Mouse (Mus musculus): ENCODE data around the gene Pigo.
A peak's percentile ranks its signal among the peaks of the same experiment; 100 is the strongest.

The Pigo gene

DNA sequence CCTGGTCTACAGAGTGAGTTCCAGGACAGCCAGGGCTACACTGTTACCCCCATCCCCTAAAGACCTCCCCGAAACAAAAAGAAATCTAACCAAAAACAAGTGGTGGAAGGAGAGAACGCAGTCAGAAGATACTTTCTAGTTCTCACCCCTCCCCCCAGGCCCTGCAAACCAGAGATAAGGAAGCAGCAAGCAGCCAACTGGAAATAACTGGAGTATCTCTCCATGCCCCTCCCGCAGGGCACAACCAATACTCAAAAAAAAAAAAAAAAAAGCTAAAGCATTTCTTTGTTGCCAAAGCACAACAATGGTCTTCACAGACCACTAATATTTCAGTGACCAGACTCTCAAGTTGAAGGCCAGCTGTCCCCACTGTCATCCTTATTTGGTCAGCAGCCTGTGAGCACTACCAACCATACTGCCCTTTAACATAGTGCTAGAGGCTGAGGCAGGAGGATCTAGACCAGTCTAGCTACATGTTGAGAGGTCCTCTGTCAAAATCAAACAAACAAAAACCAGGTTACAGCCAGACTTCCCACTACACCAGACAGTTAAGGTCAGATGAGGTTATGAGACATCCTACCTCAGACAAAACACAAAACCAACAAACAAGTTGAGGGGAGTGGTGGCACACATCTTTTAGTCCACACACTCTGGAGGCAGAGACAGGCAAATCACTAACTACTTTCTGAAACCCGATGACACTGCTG, 12.4 kb upstream of the Pigo start:
- no peak for DNase-seq (ENCODE audit: low spot score in 2 of 2)

DNA sequence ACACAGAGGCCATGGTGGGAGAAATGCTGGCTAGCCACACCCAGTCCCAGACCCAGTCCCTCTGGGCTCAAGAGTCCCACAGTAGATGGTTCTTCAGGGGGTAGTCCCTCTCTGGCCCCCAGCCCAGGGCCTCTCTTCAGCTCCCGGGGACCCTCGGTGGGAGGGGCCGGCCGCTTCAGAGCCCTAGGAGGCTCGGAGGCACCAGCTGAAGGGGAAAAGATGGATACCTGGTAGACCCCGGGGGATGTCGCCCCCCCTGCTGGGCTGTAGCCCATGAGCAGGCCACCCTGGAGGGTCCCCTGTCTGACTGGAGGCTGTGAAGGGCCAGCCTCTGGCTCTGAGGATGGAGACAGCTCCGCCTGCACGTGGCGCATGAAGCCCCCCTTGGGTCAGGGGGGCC, 10.7 kb upstream of the Pigo start:
- DNase-seq (ENCODE audit: low spot score in 2 of 2), result no peak

DNA sequence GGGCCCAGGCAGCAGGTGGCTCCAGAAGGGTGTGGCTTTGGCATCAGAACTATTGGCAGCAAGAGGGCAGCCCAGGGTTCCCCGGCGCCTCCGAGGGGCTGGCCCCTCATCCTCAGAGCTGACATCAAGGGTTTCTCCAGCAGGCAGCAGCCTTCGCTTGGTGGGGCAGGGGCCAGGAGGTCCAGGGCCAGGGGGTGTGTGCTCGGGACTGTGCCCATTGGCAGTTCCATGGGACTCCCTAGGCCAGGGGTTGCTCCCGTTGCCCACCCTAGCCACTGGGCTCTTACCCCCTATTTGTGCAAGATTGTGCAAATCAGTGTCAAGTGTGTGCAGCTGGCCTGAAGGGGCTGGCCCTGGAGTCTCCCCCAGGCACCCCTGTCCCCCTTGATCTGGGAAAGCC, 10.2 kb upstream of the Pigo start:
- no peak for DNase-seq (ENCODE audit: low spot score in 2 of 2)

DNA sequence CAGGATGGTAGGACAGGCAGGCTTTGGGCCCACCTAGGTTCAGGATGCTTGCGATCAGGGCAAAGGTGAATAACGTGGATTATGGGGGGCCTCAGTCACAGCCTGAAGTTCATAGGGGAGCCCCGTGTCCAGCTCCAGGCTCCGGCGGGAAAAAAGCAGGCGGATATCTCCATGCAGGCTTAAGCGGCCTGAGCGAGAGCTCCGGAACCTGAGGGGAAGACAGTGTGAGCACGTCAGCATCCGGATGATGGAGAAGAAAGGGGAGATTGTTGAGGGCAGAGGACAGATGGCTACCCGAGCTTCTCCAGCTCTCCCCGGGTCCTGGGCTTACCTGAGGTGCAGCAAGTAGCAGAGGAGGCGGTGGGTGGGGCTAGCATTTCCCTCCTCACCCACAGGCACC, 7.9 kb upstream of the Pigo start:
- no peak for DNase-seq (ENCODE audit: low spot score in 2 of 2)

DNA sequence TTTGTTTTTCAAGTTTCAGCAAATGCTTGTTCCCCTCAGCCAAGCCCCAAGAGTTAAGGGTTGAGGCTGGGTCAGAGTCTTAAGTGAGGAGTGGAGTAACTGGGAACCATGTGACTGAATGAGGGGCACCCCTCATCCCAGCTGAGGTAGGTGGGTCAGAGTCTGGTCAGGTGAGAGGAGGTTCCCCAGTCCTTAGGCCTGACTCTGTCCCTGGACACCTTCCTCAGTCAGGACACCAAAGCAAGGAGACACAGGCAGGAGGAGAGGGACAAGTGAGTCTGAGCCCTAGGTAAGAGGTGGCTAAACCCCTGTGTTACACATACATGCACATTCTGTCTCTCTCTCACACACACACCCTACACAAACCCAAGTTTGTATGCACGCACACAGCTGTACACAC, 6.9 kb upstream of the Pigo start:
- no peak for DNase-seq (ENCODE audit: low spot score in 2 of 2)

DNA sequence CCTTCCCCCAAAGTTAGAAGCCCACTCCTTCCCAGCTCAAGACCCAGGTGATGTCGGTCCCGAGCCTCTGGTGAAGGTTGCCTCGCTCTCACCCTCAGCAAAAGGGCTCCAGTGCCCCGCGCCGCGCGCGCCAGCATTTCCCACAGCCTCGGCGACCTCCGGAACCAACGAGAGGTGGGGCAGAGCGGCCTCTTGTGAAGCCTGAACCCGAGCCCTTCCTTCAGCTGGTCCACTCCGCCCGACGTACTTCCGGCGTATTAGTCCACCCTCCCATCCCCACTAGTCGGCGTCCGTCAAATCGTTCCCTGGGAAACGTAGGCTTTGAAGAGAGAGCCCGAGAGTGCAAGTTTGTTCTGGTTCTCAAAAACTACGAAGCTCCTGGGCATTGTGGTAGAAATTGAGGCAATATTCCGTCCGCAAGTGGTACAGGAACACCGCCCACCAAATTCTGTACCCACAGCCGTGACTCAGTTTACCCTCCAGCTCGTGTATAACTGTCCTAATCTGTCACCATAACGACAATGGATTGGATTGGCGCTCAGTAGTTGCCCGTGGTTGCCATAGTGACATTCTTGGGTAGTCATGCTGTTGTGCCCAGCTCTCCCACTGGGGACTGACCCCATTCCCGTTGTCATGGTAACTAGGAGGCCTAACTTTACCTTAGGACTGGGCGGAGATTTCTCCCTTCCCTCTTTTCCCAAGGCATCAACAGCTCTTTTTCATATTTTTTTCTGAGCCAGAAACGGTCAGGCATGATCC, 5.8 kb upstream of the Pigo start, which contains the start of gene Stoml2:
Gene Stoml2 (minus strand): TSS at position 474 of the 759 bp plus-strand sequence.
- DNase-seq (ENCODE audit: low spot score in 2 of 2), result peak; percentile 90 to 94

DNA sequence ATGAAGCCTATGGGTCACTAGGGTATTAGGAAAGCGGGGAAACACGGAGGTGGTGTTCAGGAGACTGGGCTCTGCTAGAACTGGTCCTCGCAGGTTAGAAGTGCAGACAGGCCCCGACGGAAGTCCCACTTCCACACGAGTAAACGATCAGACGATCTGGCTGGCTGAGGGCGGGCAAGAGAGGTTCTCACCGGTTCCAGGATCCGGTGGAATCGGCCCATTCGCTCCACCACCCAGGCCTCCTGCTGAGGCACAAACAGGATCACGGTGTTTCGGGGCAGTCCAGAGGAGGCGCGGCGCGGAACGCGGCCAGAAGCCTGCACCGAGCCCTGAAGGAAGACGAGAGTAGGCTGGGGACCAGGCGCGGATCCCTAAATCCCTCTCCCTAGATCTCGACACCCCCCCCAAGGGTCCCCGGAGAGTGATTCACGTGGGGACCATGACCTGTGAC, 5.2 kb upstream of the Pigo start:
- no peak for DNase-seq (ENCODE audit: low spot score in 2 of 2)

DNA sequence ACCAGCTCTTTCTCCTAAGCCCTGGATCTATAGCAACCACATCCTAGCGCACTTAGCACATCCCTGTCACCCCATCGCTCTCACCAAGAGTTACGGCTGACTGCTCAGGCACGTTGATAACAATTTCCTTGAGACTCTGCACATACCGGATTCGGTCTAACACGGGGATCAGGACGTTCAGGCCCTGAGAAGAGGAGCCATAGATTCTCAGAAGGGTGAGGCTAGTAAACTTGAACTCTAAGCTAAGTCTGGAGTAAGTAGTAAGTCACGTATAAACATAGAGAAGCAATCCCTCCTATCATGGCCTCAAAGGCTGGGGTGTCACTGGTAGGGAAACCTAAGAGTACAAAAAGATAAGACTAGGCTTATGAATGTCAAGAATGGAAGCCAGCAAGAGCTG, 4.7 kb upstream of the Pigo start:
- DNase-seq (ENCODE audit: low spot score in 2 of 2), result no peak

DNA sequence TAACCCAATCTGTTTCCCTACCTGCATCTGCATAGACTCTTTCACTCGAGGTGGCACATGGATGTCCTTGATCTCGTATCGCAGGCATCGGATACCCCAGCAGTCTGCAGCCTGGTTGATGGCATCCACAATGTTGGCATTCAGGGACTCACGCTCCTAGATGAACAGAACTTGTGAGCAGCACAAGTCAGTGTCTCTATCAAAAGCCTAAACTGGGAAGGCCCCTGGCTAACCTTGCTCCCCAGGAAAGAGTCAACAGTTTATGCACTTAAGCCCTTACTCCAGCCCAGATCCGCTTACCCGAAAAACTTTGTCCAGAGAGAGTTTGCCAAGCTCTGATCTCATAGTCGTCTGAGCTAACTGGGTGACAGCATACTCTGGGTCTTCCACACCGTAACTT, 4.1 kb upstream of the Pigo start:
- no peak for DNase-seq (ENCODE audit: low spot score in 2 of 2)

DNA sequence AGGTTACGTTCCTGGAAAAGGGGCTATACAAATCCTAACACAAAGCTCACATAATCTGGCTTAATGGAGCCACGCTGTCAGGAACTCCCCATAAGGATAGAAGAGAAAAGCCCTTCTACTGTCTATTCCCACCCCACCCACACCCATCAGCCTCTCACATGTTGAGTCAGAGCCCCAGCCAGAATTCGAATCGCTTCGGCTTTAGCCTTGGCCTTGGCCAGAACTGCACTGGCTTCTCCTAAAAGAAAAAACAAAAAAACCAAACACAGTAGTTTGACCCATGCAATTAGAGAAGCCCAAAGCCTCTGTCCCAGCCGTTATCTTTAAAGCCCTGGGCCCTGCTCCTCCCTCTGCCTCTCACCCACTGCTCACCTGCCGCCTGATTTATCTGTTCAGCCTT, 3.5 kb upstream of the Pigo start:
- DNase-seq (ENCODE audit: low spot score in 2 of 2), result no peak

DNA sequence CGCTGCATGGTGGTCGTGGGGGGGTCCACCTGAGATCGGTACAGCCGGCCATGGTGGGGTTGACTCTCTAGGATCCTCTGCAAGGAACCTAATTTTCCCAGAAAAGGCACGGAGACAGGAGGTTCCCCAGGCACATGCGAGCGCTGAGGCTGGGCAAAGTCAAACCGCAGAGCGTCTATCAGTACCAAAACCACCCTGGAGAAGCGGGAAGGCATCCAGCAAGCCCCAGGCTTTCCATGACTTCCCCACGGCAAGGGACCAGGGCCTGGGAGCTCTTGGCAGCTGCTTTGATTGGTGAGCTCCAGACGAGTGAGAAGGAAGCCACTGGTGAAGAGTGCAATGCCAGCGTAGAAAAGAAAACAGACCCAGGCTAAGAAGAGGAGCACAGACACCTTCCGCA, 946 bp downstream of the Pigo start:
- DNase-seq (ENCODE audit: low spot score in 2 of 2), result no peak

DNA sequence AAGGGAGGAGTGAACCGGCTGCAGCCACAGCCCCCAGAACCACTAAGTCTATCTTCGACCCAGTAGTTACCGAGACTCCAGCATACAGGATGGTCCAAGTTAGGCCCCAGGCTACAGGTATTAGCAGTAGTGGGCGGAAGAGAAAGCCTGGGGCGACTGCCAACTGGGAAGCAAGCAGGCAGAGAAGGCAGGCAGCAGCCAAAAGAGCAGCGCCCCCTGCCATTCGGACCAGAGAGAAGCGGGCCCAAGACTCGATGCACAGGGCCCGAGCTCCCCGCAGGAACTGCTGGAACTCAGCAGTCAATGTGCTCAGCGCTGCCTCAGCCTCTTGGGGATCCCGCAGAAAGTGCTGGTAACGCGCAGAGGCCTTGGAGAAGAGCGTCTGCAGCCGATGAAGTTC, 4.3 kb downstream of the Pigo start:
- no peak for DNase-seq (ENCODE audit: low spot score in 2 of 2)

DNA sequence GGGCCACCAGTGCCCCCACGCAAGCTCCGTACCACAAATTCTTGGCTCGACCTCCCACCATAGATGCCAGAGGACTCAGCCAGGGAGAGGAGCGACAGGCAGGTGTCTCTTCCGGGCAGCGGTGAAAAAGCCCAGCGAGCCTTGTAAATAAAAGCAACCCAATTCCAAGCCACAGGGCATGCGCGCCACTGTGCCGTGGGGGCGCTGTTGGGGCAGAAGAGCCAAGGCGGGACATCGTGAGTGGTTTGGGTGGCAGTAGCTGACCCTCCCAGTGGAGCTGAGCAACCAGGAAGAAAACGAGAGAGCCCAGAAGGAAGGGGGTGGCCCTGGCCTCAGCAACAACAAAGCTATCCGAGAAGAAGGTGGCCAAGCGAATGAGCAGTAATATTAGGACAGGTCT, 4.7 kb downstream of the Pigo start:
- no peak for DNase-seq (ENCODE audit: low spot score in 2 of 2)

DNA sequence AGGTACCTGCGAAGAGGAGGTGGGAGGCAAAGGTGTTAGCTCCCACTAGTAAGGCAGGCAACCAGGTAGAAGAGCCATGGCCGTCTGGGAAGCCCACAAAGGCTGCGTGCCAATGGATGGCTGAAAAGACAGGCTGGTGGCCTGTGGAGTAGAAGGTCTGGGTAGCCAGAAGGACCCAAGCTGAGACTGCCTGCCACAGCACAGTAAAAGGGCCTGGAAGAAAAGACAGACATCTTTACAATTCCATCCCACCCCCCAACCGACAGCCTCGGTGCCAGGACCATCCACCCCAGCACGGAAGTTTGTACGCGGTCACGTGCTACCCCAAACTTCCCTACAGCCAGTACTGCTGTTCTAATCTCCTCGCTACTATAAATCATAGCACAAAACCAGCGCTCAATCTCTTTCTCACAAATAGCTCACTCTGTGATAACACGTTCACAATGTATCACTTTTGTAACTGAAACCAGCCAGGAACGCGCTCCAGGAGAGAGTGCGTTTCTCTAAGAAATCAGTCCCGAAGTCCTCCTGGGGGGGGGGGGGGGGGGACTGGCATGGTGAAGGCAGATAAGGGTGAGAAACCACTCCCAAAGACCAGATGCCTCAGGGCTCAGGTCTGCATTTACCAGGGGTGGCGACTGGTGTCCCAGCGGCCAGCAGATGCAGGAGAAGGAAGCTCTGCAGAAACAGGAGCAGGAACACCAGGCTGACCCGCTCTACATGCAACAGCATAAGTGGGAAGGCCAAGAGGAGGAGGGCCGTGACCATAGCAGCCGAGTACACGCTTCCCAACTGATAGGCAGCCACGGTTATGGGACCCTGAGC, 5.8 kb downstream of the Pigo start:
- no peak for DNase-seq (ENCODE audit: low spot score in 2 of 2)

DNA sequence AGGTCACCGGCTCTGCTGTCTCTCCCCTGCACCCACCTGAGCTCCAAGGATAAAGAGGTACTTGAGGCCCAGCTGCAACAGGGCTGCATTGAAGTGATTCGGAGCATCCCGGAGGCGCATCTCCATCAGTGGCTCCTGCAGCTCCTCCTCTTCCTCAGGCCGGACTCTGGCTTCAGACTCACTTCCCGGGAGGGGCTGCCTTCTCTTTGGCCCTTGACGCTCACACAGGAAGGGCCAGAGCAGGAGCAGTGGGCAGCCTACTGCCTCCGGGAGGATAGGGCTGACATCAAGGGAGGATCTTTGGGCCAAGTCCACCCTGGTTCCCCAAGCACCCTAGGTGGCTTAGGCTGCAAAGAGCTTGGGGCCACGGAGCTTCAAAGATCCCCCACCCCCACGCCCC, 6.4 kb downstream of the Pigo start:
- no peak for DNase-seq (ENCODE audit: low spot score in 2 of 2)

DNA sequence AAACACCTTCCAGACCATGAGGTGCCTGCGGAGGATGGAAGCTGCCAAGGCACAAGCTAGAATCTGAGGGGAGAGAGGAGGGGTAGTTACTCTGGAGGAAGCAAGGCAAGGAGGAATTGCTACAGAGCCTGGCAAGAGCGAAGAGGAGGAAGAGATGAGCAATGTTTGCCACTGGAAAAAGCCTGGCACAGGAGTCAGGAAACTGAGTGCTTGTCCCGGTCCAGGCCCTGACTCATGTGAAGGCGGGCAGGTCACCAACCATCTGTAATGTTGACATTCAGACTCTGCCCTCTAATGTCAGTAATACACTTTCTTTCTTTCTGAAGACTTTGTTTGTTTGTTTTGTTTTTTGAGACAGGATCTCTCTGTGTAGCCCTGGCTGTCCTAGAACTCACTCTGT, 7.5 kb downstream of the Pigo start:
- DNase-seq (ENCODE audit: low spot score in 2 of 2), result no peak

DNA sequence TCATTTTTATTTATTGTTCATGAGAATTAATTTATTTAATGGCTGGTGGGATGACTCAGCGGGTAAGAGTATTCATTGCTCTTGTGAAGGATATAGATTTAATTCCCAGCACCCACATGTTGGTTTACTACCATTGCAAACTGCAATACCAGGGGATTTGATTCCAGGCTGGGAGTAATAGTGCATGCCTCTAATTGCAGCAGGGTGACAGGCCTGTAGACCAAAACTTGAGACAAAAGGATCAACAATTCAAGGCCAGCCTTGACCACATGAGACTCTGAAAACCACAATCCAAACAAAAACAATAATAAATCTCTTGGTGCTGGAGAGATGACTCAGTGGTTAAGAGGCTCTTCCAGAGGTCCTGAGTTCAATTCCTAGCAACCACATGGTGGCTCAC, 13.5 kb downstream of the Pigo start:
- DNase-seq (ENCODE audit: low spot score in 2 of 2), result no peak

DNA sequence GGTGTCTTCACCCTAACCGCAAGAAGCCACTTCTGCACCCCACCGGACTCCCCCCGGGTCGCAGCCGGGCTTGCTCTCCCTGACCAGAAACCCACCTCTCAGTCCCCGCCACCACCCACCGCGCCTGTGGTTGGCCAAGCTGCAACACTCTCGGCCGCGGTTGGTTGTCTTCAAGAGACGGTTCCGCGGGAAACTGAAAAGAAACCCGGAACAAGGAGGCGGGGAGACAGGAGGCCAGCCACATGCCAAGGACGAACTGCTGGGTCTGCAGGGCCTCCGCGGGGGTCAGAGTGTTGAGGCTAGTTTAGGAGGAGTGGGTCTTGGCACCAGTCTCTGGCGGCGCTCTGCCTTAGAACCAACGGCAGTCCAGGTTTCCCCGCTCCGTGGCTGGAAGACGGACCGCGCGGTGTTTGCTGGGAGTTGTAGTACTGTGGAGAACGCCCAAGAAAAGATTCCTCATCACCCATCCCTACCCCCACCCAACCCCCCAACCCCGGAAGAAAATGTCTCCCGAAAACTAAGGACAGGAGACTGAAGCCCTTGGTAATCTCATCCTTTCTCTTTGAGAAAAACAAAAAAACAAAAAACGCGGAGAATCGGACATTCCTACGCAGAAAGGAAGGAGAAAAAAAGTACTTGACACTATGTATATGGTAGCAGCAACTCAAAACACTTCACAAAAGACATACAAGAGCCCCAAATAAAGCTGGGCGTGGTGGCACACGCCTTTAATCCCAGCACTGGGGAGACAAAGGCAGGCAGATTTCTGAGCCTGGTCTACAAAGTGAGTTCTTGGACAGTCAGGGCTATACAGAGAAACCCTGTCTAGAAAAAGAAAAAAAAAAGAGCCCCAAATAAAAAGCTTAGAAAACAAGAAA, 15.2 kb downstream of the Pigo start, which contains the start of gene Fancg:
Gene Fancg (minus strand): TSS at position 346 of the 878 bp plus-strand sequence.
- DNase-seq (ENCODE audit: low spot score in 2 of 2), result peak; percentile 78 to 79

DNA sequence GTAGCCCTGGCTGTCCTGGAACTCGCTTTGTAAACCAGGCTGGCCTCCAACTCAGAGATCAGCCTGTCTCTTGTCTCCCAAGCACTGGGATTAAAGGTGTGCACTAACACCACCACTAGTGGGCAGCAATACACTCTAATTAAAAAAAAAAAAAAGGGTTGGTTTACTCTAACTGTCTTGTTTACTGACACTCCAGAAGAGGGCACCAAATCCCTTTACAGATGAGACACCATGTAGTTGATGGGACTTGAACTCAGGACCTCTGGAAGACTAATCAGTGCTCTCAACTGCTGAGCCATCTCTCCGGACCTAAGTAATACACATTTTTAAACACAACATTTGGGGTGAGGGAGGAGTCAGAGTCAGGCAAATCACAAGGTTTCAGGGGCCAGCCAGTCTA, 19.9 kb downstream of the Pigo start:
- DNase-seq (ENCODE audit: low spot score in 2 of 2), result no peak

DNA sequence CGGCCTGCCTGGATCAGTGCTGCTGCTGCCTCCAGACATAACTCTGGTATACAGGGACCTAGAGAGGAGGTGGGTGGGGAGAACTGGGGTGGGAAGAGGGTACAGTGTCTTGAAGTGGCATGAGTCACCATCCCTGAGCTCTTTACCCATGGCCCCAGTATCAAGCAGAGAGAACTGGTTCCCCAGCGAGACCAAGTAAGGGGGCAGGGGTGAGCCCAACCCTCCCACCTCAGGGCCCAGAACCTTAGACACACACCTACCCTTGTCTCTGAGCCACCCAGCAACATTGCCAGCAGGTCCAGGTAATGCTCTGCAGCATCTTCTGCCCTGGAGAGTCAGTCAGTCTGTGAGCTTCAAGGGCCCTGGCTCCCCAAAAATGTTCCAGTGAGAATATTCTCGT, 20.7 kb downstream of the Pigo start:
- no peak for DNase-seq (ENCODE audit: low spot score in 2 of 2)

DNA sequence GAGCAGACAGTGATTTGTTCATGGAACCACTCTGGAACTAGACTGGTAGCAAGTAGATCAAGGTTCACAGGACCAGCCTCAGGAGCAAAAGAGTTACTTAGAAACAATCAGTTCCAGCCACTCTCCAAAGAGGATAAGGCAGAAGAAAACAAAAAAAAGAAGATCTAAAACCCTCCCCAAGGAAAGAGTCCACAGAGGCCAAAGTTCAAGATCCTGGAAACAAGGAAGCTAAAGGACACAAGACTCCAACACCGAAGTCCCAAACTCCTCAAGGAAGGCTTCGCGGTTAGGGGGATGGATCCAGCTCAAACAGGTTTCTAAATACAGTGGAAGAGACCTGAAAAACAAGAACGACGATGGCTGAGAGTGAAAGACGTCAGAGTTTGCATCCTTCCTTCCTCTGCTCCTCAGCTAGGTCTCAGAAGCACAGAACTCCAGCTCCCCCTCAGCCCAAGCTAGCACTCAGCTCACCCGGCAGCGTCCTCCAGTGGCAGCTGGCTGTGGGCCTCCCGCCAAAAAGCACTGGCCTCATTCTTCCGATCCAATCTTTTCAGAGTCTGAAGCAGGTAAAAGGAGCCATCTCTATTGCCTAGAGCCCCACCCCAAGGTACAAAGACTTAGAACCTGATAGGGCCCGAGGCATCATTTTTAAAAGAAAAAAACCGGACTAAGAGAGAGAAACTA, 22.7 kb downstream of the Pigo start:
- DNase-seq (ENCODE audit: low spot score in 2 of 2), result no peak

Data from right cerebral cortex, postnatal 36 days (tissue).